Comparison of ENCODE assay signal across 19 mouse cellular contexts in the genomic region with DNA sequence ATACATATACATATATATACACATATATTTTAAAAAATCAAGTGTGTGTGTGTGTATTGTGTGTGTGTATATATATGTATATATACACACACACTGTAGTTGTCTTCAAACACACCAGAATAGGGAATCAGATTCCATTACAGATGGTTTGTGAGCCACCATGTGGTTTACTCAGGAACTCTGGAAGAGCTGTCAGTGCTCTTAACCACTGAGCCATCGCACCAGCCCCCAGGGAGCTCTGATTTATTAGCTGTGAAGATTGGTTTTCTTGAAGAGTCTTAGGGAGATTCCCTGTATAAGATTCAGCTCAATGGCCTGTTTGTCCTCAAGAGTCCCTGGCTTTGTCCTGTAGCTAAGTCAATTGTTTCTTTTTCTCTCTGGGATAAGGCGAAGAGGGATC. TPM values are rescaled to one million over a fixed set of nuclear protein-coding genes. Genes with fewer than 3 reads are reported as not detected.
DNase-seq lines count a peak whose midpoint lies in the region; ATAC-seq and TF ChIP-seq lines count a peak whose summit lies in the region.
"Had no signal": no experiment of that assay in that cellular context is flagged by ENCODE, and none has a peak within 500 bp of the region (broad histone marks: within the 10 kb centered on the region; RNA-seq: fewer than 3 reads in every experiment).

No protein-coding gene starts in this region.

- no peak for ATAC-seq in heart, embryonic 16.5 days (replicated peaks; ENCODE audit: extremely low read depth, insufficient read depth, low FRiP score)
- no peak for ATAC-seq in midbrain, postnatal 0 days (ENCODE audit: low FRiP score)
- ATAC-seq in midbrain, embryonic 15.5 days (replicated peaks): no peak
- ATAC-seq in neural tube, embryonic 15.5 days (ENCODE audit: low FRiP score): no peak
- ATAC-seq in intestine, embryonic 16.5 days: no peak
- ATAC-seq: liver, postnatal 0 days had no signal

- no peaks in the 10 kb centered on the region; the same call in 1 of the 2 replicates for H3K9me3 ChIP-seq in heart, embryonic 16.5 days (replicated peaks; ENCODE audit: control insufficient read depth, low read length)
- no peaks in the 10 kb centered on the region for H3K9me3 ChIP-seq in midbrain, postnatal 0 days (ENCODE audit: low read length)
- no peaks in the 10 kb centered on the region for H3K9me3 ChIP-seq in midbrain, embryonic 15.5 days
- no peaks in the 10 kb centered on the region for H3K9me3 ChIP-seq in neural tube, embryonic 15.5 days (replicated peaks)
- no peaks in the 10 kb centered on the region for H3K9me3 ChIP-seq in intestine, embryonic 16.5 days (ENCODE audit: control insufficient read depth, low read length)
- H3K9me3 ChIP-seq: G1E; heart, embryonic 10.5 days; midbrain, embryonic 12.5 days; stomach, embryonic 15.5 days had no signal

- peak overlapping the region; percentile 23 for H3K4me2 ChIP-seq in heart, embryonic 16.5 days (ENCODE audit: low read depth, low read length)
- no peak overlapping the region for H3K4me2 ChIP-seq in midbrain, postnatal 0 days (ENCODE audit: low read depth, low read length, poor library complexity, severe bottlenecking)
- no peak overlapping the region for H3K4me2 ChIP-seq in midbrain, embryonic 15.5 days
- peak overlapping the region; percentile 22 for H3K4me2 ChIP-seq in neural tube, embryonic 15.5 days
- no peak overlapping the region for H3K4me2 ChIP-seq in intestine, embryonic 16.5 days (ENCODE audit: low read depth, low read length)
- H3K4me2 ChIP-seq: stomach, embryonic 15.5 days had no signal

- 90% methylated on average over 2 of the region's 2 CpGs for WGBS in heart, embryonic 16.5 days
- WGBS in midbrain, postnatal 0 days: 52% methylated on average over 2 of the region's 2 CpGs
- 65% methylated on average over 2 of the region's 2 CpGs for WGBS in midbrain, embryonic 15.5 days
- WGBS in neural tube, embryonic 15.5 days: 43% methylated on average over 2 of the region's 2 CpGs
- WGBS in intestine, embryonic 16.5 days: 87% methylated on average over 2 of the region's 2 CpGs

- H3K36me3 ChIP-seq in heart, embryonic 16.5 days (ENCODE audit: control insufficient read depth, insufficient read depth): peaks cover 12% of the 10 kb centered on the region
- peaks cover 14% of the 10 kb centered on the region; the same call in 1 of the 2 replicates for H3K36me3 ChIP-seq in midbrain, postnatal 0 days (ENCODE audit: insufficient read depth, low read length)
- H3K36me3 ChIP-seq in midbrain, embryonic 15.5 days (replicated peaks): no peaks in the 10 kb centered on the region; the same call in 1 of the 2 replicates
- peaks cover 3% of the 10 kb centered on the region; the same call in 1 of the 2 replicates for H3K36me3 ChIP-seq in neural tube, embryonic 15.5 days
- peaks cover 5% of the 10 kb centered on the region; the same call in 1 of the 2 replicates for H3K36me3 ChIP-seq in intestine, embryonic 16.5 days (ENCODE audit: control insufficient read depth, insufficient read depth, low read length)

- H3K4me3 ChIP-seq in heart, embryonic 16.5 days (ENCODE audit: low read length): no peak overlapping the region
- no peak overlapping the region for H3K4me3 ChIP-seq in midbrain, postnatal 0 days (ENCODE audit: low read depth, low read length)
- H3K4me3 ChIP-seq in midbrain, embryonic 15.5 days: no peak overlapping the region
- H3K4me3 ChIP-seq in bone marrow macrophage, adult 2 months (ENCODE audit: insufficient read depth, low read length): no peak overlapping the region
- no peak overlapping the region for H3K4me3 ChIP-seq in neural tube, embryonic 15.5 days (replicated peaks)
- H3K4me3 ChIP-seq in intestine, embryonic 16.5 days (ENCODE audit: low read length): no peak overlapping the region
- H3K4me3 ChIP-seq: heart, embryonic 10.5 days; midbrain, embryonic 12.5 days; stomach, embryonic 15.5 days had no signal

- no peak for TF ChIP-seq POLR2A in bone marrow macrophage, adult 2 months (IDR thresholded peaks at IDR 0.05; ENCODE audit: borderline replicate concordance, low read depth, low read length)

- no peak overlapping the region for H3K9ac ChIP-seq in heart, embryonic 16.5 days (ENCODE audit: low read length)
- no peak overlapping the region for H3K9ac ChIP-seq in midbrain, postnatal 0 days (replicated peaks; ENCODE audit: low read length, poor library complexity, severe bottlenecking)
- no peak overlapping the region for H3K9ac ChIP-seq in midbrain, embryonic 15.5 days
- no peak overlapping the region for H3K9ac ChIP-seq in neural tube, embryonic 15.5 days (replicated peaks)
- H3K9ac ChIP-seq in intestine, embryonic 16.5 days (ENCODE audit: low read depth, low read length): no peak overlapping the region
- H3K9ac ChIP-seq: liver, postnatal 0 days; midbrain, embryonic 12.5 days; stomach, embryonic 15.5 days had no signal

- H3K27ac ChIP-seq in heart, embryonic 16.5 days (ENCODE audit: low read length): 0 out of 2 replicates have a peak overlapping the region, but pooled peaks have one; percentile 4
- no peak overlapping the region for H3K27ac ChIP-seq in midbrain, postnatal 0 days (ENCODE audit: low read depth, low read length)
- H3K27ac ChIP-seq in midbrain, embryonic 15.5 days: no peak overlapping the region
- peak overlapping the region; percentile 49 for H3K27ac ChIP-seq in bone marrow macrophage, adult 2 months (ENCODE audit: insufficient read depth, low read depth, low read length)
- no peak overlapping the region for H3K27ac ChIP-seq in neural tube, embryonic 15.5 days (replicated peaks)
- no peak overlapping the region for H3K27ac ChIP-seq in intestine, embryonic 16.5 days (ENCODE audit: low read length)
- H3K27ac ChIP-seq: heart, embryonic 10.5 days; midbrain, embryonic 12.5 days; stomach, embryonic 15.5 days had no signal

- DNase-seq in heart, postnatal 4 days: no peak
- peak; percentile 43 for DNase-seq in midbrain, postnatal 0 days (ENCODE audit: low spot score)
- DNase-seq: adrenal gland, adult 2 months; cerebellum, postnatal 25 days; heart, postnatal 36 days; kidney, adult 11 months; kidney, postnatal 36 days; liver; liver, postnatal 0 days; right cerebral cortex, postnatal 14 days had no signal

- no peaks in the 10 kb centered on the region for H3K27me3 ChIP-seq in heart, embryonic 16.5 days (ENCODE audit: control insufficient read depth, insufficient read depth, low read length)
- H3K27me3 ChIP-seq in midbrain, postnatal 0 days (ENCODE audit: insufficient read depth, low read length): no peaks in the 10 kb centered on the region
- no peaks in the 10 kb centered on the region for H3K27me3 ChIP-seq in midbrain, embryonic 15.5 days (replicated peaks)
- H3K27me3 ChIP-seq in neural tube, embryonic 15.5 days (replicated peaks): no peaks in the 10 kb centered on the region
- no peaks in the 10 kb centered on the region for H3K27me3 ChIP-seq in intestine, embryonic 16.5 days (replicated peaks; ENCODE audit: control insufficient read depth, insufficient read depth, low read length)
- H3K27me3 ChIP-seq: midbrain, embryonic 12.5 days; stomach, embryonic 15.5 days had no signal

- TF ChIP-seq CTCF in midbrain, postnatal 0 days (IDR thresholded peaks at IDR 0.05): no peak
- no peak for TF ChIP-seq CTCF in bone marrow macrophage, adult 2 months (IDR thresholded peaks at IDR 0.05; ENCODE audit: low read depth, low read length)

- peaks cover 15% of the 10 kb centered on the region for H3K4me1 ChIP-seq in heart, embryonic 16.5 days (ENCODE audit: control insufficient read depth, insufficient read depth, low read length)
- peaks cover 6% of the 10 kb centered on the region; the same call in 1 of the 2 replicates for H3K4me1 ChIP-seq in midbrain, postnatal 0 days (ENCODE audit: insufficient read depth, low read length)
- H3K4me1 ChIP-seq in midbrain, embryonic 15.5 days: peaks cover 33% of the 10 kb centered on the region
- H3K4me1 ChIP-seq in bone marrow macrophage, adult 2 months (ENCODE audit: control insufficient read depth, insufficient read depth, low read length): peaks cover 34% of the 10 kb centered on the region
- peaks cover 34% of the 10 kb centered on the region for H3K4me1 ChIP-seq in neural tube, embryonic 15.5 days
- peaks cover 13% of the 10 kb centered on the region for H3K4me1 ChIP-seq in intestine, embryonic 16.5 days (ENCODE audit: control insufficient read depth, insufficient read depth, low read length)

RNA-seq across cellular contexts. Expression of a gene that starts 2.0 kb away (rescaled TPM):
- polyA plus RNA-seq in heart, embryonic 16.5 days (2015; fragmentation: Nextera tagmentation; extraction: Ambion mirVana): 73.1 and 91.5 TPM in 2 replicates
- 10 to 100 TPM; 35.5 to 36.4 TPM for total RNA-seq in heart, postnatal 4 days (2021)
- 44.2 and 53.5 TPM in 2 replicates for total RNA-seq in midbrain, postnatal 0 days (2014; rRNA removed)
- polyA plus RNA-seq in midbrain, postnatal 0 days (2015; fragmentation: Nextera tagmentation; extraction: Ambion mirVana): 80.2 and 81.3 TPM in 2 replicates
- 90.6 and 91.4 TPM in 2 replicates for polyA plus RNA-seq in midbrain, embryonic 15.5 days (2015; fragmentation: Nextera tagmentation; extraction: Ambion mirVana)
- 152 and 158 TPM in 2 replicates for polyA plus RNA-seq in bone marrow macrophage, adult 2 months (2012; ENCODE audit: insufficient read depth, insufficient read length, missing spikeins)
- 97.0 and 121 TPM in 2 replicates for polyA plus RNA-seq in neural tube, embryonic 15.5 days (2015; fragmentation: Nextera tagmentation; extraction: Ambion mirVana)
- polyA plus RNA-seq in intestine, embryonic 16.5 days (2015; fragmentation: Nextera tagmentation; extraction: Ambion mirVana): 79.3 and 81.0 TPM in 2 replicates

RNA-seq across cellular contexts. Expression of a gene that starts 47.9 kb away (rescaled TPM):
- 44.3 and 51.9 TPM in 2 replicates for polyA plus RNA-seq in heart, embryonic 16.5 days (2015; fragmentation: Nextera tagmentation; extraction: Ambion mirVana)
- total RNA-seq in heart, postnatal 4 days (2021): 10 to 100 TPM; 88.9 to 90.8 TPM
- 145 and 157 TPM in 2 replicates for total RNA-seq in midbrain, postnatal 0 days (2014; rRNA removed)
- 58.9 and 60.9 TPM in 2 replicates for polyA plus RNA-seq in midbrain, postnatal 0 days (2015; fragmentation: Nextera tagmentation; extraction: Ambion mirVana)
- polyA plus RNA-seq in midbrain, embryonic 15.5 days (2015; fragmentation: Nextera tagmentation; extraction: Ambion mirVana): 66.9 and 69.4 TPM in 2 replicates
- 495 and 593 TPM in 2 replicates for polyA plus RNA-seq in bone marrow macrophage, adult 2 months (2012; ENCODE audit: insufficient read depth, insufficient read length, missing spikeins)
- 73.5 and 78.6 TPM in 2 replicates for polyA plus RNA-seq in neural tube, embryonic 15.5 days (2015; fragmentation: Nextera tagmentation; extraction: Ambion mirVana)
- polyA plus RNA-seq in intestine, embryonic 16.5 days (2015; fragmentation: Nextera tagmentation; extraction: Ambion mirVana): 86.4 and 91.1 TPM in 2 replicates

Comparison
In these comparisons a context has a peak if more than half of its experiments do, and no peak if none do; other contexts are left out.
1. H3K27ac ChIP-seq: peak in heart, embryonic 16.5 days (single experiment) and bone marrow macrophage, adult 2 months (single experiment); none in midbrain, postnatal 0 days (single experiment), midbrain, embryonic 15.5 days (single experiment), neural tube, embryonic 15.5 days (single experiment) and intestine, embryonic 16.5 days (single experiment).
2. H3K4me2 ChIP-seq: peak in heart, embryonic 16.5 days (single experiment) and neural tube, embryonic 15.5 days (single experiment); none in midbrain, postnatal 0 days (single experiment), midbrain, embryonic 15.5 days (single experiment) and intestine, embryonic 16.5 days (single experiment).